Mouse (Mus musculus): ENCODE data around the gene Rap1gap. TPM values are rescaled to one million over a fixed set of nuclear protein-coding genes. Genes with fewer than 3 reads are reported as not detected.

Gene Rap1gap
- polyA plus RNA-seq, 1 experiment, result 396 TPM

GRCm38 (mm10) chr4:137636597-137636996, 27.9 kb upstream of the Rap1gap start:
- no peak for DNase-seq
- 91% methylated on average over 3 of the region's 3 CpGs for WGBS
- TF ChIP-seq CTCF (IDR thresholded peaks at IDR 0.05; ENCODE audit: borderline replicate concordance, insufficient read depth, low read depth, low read length) (no peak), POLR2A (IDR thresholded peaks at IDR 0.05; ENCODE audit: borderline replicate concordance, insufficient read depth, low read length) (no peak)
- no peaks in the 10 kb centered on the region for H3K27me3 ChIP-seq (ENCODE audit: control insufficient read depth, insufficient read depth, low read length)
- no peak overlapping the region for H3K27ac ChIP-seq (ENCODE audit: insufficient read depth, low read length)
- H3K4me1 ChIP-seq (ENCODE audit: control insufficient read depth, insufficient read depth, low read length), result no peaks in the 10 kb centered on the region; the same call in 1 of the 2 replicates
- H3K4me3 ChIP-seq (replicated peaks; ENCODE audit: insufficient read depth, low read depth, low read length), result no peak overlapping the region

DNA sequence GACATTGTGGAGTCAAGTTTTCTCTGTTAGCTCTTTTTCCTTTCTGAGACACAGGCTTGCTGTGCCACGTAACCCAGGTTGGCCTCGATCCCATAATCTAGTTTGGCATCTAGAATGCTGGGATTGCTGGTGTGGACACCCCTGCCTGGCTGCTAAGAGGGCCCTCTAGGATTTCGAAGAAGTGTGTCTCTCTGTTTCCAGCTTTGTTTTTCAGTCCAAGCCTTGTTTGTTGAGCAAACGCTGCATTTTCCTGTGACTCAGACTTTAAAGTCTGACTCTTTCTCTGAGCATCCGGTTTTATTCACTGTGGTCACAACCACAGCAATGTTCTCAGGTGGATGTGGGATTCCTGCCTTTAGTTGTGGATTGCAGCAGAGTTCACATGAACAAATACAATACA, 23.0 kb upstream of the Rap1gap start:
- 50% methylated on average over 5 of the region's 5 CpGs for WGBS
- Histone ChIP-seq H3K4me1 (ENCODE audit: control insufficient read depth, insufficient read depth, low read length) (no peaks in the 10 kb centered on the region), H3K27ac (ENCODE audit: insufficient read depth, low read length) (no peak overlapping the region), H3K27me3 (ENCODE audit: control insufficient read depth, insufficient read depth, low read length) (no peaks in the 10 kb centered on the region), H3K4me3 (replicated peaks; ENCODE audit: insufficient read depth, low read depth, low read length) (no peak overlapping the region)
- DNase-seq, result peak in 1 of 2 experiments; percentile 31
- TF ChIP-seq CTCF (IDR thresholded peaks at IDR 0.05; ENCODE audit: borderline replicate concordance, insufficient read depth, low read depth, low read length) (no peak), POLR2A (IDR thresholded peaks at IDR 0.05; ENCODE audit: borderline replicate concordance, insufficient read depth, low read length) (no peak)

- Histone ChIP-seq H3K4me3 (replicated peaks; ENCODE audit: insufficient read depth, low read depth, low read length) (no peak overlapping the region), H3K27me3 (ENCODE audit: control insufficient read depth, insufficient read depth, low read length) (no peaks in the 10 kb centered on the region)
These were observed 22.4 kb upstream of the Rap1gap start for GRCm38 (mm10) chr4:137642101-137642500.

DNA sequence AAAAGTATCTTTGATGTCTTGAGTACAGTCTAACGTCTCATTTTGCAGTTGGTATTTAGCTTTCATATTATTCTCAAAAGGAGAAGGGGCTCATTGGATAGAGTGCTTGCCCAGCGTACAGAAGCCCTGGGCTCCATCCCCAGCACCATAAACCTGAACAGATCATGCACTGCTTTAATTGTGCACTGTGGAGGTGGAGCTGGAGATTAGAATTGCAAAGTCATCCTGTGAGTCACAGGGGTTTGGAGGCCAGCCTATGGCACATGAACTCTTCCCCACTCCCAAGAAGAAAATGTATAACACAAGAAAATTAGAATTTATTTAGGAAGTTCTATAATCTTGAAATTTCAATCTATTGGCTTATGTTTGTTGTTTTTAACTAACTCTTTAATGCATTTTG, 21.1 kb upstream of the Rap1gap start:
- Histone ChIP-seq H3K27me3 (ENCODE audit: control insufficient read depth, insufficient read depth, low read length) (no peaks in the 10 kb centered on the region), H3K4me3 (replicated peaks; ENCODE audit: insufficient read depth, low read depth, low read length) (no peak overlapping the region), H3K4me1 (ENCODE audit: control insufficient read depth, insufficient read depth, low read length) (no peaks in the 10 kb centered on the region), H3K27ac (ENCODE audit: insufficient read depth, low read length) (no peak overlapping the region)
- TF ChIP-seq POLR2A (IDR thresholded peaks at IDR 0.05; ENCODE audit: borderline replicate concordance, insufficient read depth, low read length), result no peak
- TF ChIP-seq CTCF (IDR thresholded peaks at IDR 0.05; ENCODE audit: borderline replicate concordance, insufficient read depth, low read depth, low read length), result no peak
- WGBS, result 88% methylated on average over 2 of the region's 2 CpGs
- no peak for DNase-seq

More at GRCm38 (mm10) chr4:137642101-137642500, 22.4 kb upstream of the Rap1gap start:
- TF ChIP-seq POLR2A (IDR thresholded peaks at IDR 0.05; ENCODE audit: borderline replicate concordance, insufficient read depth, low read length) (no peak), CTCF (IDR thresholded peaks at IDR 0.05; ENCODE audit: borderline replicate concordance, insufficient read depth, low read depth, low read length) (no peak)
- no peak for DNase-seq
- WGBS, result 73% methylated on average over 2 of the region's 2 CpGs
- Histone ChIP-seq H3K4me1 (ENCODE audit: control insufficient read depth, insufficient read depth, low read length) (no peaks in the 10 kb centered on the region), H3K27ac (ENCODE audit: insufficient read depth, low read length) (no peak overlapping the region)

GRCm38 (mm10) chr4:137646262-137646661, 18.3 kb upstream of the Rap1gap start:
- H3K27ac ChIP-seq (ENCODE audit: insufficient read depth, low read length), result no peak overlapping the region
- no peak for DNase-seq
- no peaks in the 10 kb centered on the region for H3K4me1 ChIP-seq (ENCODE audit: control insufficient read depth, insufficient read depth, low read length)
- H3K4me3 ChIP-seq (replicated peaks; ENCODE audit: insufficient read depth, low read depth, low read length), result no peak overlapping the region
- TF ChIP-seq CTCF (IDR thresholded peaks at IDR 0.05; ENCODE audit: borderline replicate concordance, insufficient read depth, low read depth, low read length), result no peak
- no peak for TF ChIP-seq POLR2A (IDR thresholded peaks at IDR 0.05; ENCODE audit: borderline replicate concordance, insufficient read depth, low read length)
- H3K27me3 ChIP-seq (ENCODE audit: control insufficient read depth, insufficient read depth, low read length), result no peaks in the 10 kb centered on the region

- no peak for TF ChIP-seq CTCF (IDR thresholded peaks at IDR 0.05; ENCODE audit: borderline replicate concordance, insufficient read depth, low read depth, low read length)
- no peak for TF ChIP-seq POLR2A (IDR thresholded peaks at IDR 0.05; ENCODE audit: borderline replicate concordance, insufficient read depth, low read length)
These were observed 16.9 kb upstream of the Rap1gap start for GRCm38 (mm10) chr4:137647648-137648047.

GRCm38 (mm10) chr4:137648230-137648629, 16.3 kb upstream of the Rap1gap start:
- H3K27ac ChIP-seq (ENCODE audit: insufficient read depth, low read length), result no peak overlapping the region
- no peak overlapping the region for H3K4me3 ChIP-seq (replicated peaks; ENCODE audit: insufficient read depth, low read depth, low read length)
- H3K4me1 ChIP-seq (ENCODE audit: control insufficient read depth, insufficient read depth, low read length), result no peaks in the 10 kb centered on the region
- DNase-seq, result no peak
- TF ChIP-seq CTCF (IDR thresholded peaks at IDR 0.05; ENCODE audit: borderline replicate concordance, insufficient read depth, low read depth, low read length) (no peak), POLR2A (IDR thresholded peaks at IDR 0.05; ENCODE audit: borderline replicate concordance, insufficient read depth, low read length) (no peak)
- H3K27me3 ChIP-seq (ENCODE audit: control insufficient read depth, insufficient read depth, low read length), result no peaks in the 10 kb centered on the region
- WGBS, result 83% methylated on average over 9 of the region's 9 CpGs

More at GRCm38 (mm10) chr4:137647648-137648047, 16.9 kb upstream of the Rap1gap start:
- no peak overlapping the region for H3K27ac ChIP-seq (ENCODE audit: insufficient read depth, low read length)
- H3K4me1 ChIP-seq (ENCODE audit: control insufficient read depth, insufficient read depth, low read length), result no peaks in the 10 kb centered on the region
- DNase-seq, result no peak
- no peaks in the 10 kb centered on the region for H3K27me3 ChIP-seq (ENCODE audit: control insufficient read depth, insufficient read depth, low read length)
- 61% methylated on average over 6 of the region's 6 CpGs for WGBS
- no peak overlapping the region for H3K4me3 ChIP-seq (replicated peaks; ENCODE audit: insufficient read depth, low read depth, low read length)

GRCm38 (mm10) chr4:137650912-137651311, 13.6 kb upstream of the Rap1gap start:
- no peak for DNase-seq
- TF ChIP-seq CTCF (IDR thresholded peaks at IDR 0.05; ENCODE audit: borderline replicate concordance, insufficient read depth, low read depth, low read length) (no peak), POLR2A (IDR thresholded peaks at IDR 0.05; ENCODE audit: borderline replicate concordance, insufficient read depth, low read length) (no peak)
- no peak overlapping the region for H3K4me3 ChIP-seq (replicated peaks; ENCODE audit: insufficient read depth, low read depth, low read length)
- H3K27me3 ChIP-seq (ENCODE audit: control insufficient read depth, insufficient read depth, low read length), result no peaks in the 10 kb centered on the region
- no peaks in the 10 kb centered on the region for H3K4me1 ChIP-seq (ENCODE audit: control insufficient read depth, insufficient read depth, low read length)
- no peak overlapping the region for H3K27ac ChIP-seq (ENCODE audit: insufficient read depth, low read length)
- 82% methylated on average over 5 of the region's 5 CpGs for WGBS

All from cerebellum, adult 2 months (tissue).